Mouse (Mus musculus): ENCODE measurements around the gene Morn1.

DNA sequence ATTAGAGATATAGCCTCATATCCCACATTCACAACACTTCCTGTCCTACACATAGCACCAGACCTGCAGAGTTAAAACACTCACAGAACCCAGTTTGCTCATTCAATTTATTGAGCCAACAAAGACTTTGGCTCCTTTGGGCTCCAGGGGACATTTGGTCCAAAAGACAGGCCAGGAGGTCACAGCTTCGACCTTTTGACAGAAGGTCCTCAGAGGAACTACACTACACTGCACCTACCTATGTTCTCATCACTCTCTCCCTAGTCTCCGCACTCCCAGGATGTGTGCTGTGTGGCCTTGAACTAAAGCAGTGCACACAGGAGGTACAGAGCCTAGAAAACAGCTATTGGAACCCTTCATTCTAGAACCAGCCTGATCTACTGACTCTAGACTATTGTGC, 10.6 kb upstream of the Morn1 start:
- no peak for TF ChIP-seq CTCF (IDR thresholded peaks at IDR 0.05; ENCODE audit: borderline replicate concordance, insufficient read depth, low read length)
- TF ChIP-seq POLR2A (IDR thresholded peaks at IDR 0.05; ENCODE audit: low read depth, low read length), result no peak
